Mouse (Mus musculus): ENCODE results near the gene Chchd3. TPM values are rescaled to one million over a fixed set of nuclear protein-coding genes. Genes with fewer than 3 reads are reported as not detected.

Chchd3 gene
- total RNA-seq, 2 experiments from 2014 or later, result 92.4 to 184 TPM

DNA sequence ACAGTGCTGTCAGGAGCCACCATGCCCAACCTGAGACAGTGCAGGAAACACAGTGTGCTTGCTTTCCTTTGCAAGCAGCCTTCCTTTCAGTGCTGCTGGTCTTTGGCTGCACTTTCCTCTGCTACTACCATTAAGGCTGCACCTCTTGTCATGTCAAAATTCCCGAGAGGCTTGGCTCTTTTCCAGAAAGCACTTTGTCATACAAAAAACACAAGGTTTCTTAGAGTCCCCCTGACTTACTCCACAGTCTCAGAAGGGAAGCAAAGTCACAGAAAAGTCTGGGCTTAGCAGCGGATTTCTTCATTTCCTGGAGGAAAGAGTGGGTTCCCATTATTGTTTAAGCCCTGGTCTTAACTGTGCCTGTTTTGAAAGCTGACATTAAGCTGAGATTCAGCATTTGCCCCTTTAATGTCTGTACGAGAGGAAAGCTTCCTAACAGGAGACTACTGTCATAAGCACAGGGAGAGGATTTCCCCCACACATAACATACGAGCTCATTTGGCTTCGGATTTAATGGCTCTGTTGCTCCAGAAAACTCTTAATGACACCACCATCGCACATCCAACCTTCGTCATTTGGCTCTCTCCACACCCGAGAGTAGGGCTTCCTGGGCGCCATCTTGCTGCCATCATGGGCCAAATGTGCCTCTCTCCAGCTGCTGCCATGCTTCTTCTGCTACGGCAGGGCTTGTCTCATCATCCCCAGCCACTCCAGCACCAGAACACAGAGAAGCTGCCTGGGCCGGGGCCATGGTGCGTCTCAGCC, 236.0 kb downstream of the Chchd3 start:
- no peak for ATAC-seq (replicated peaks; ENCODE audit: poor library complexity, severe bottlenecking)

DNA sequence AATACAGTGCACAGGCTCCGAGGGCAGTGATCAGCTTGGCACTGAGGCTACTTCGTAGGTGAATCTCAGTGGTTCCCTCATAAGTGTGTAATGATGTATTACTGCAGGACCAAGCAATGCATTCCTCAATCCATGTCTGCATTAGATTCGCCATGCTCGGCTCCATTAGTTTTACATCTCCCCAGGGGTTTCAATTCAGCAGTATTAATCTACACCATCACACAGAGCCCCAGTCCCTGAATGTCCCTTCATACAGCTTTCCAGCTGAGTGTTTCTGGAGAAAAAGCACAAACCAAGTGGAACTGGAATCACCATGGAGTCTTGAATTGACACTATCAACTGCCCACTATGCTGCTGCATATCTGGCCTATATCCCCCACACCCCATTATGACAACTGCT, 241.1 kb downstream of the Chchd3 start:
- ATAC-seq (replicated peaks; ENCODE audit: poor library complexity, severe bottlenecking), result no peak

DNA sequence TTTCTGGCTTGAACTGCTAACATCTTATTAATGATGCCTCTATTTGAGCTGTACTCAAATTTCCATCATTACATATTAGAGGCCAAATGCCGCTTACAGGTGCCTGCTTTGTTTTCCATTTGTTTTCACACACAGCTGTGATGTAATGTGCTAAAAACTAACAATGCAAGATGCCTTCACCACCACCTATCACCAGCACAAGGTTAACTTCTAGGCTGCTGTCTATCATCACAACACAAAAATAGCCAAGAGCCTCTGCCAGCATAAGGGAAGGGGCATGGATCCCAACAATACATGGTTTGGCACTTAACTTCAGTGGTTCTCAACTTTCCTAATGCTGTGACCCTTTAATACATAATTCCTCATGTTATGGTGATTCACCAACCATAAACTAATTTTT, 251.3 kb downstream of the Chchd3 start:
- no peak for ATAC-seq (replicated peaks; ENCODE audit: poor library complexity, severe bottlenecking)

DNA sequence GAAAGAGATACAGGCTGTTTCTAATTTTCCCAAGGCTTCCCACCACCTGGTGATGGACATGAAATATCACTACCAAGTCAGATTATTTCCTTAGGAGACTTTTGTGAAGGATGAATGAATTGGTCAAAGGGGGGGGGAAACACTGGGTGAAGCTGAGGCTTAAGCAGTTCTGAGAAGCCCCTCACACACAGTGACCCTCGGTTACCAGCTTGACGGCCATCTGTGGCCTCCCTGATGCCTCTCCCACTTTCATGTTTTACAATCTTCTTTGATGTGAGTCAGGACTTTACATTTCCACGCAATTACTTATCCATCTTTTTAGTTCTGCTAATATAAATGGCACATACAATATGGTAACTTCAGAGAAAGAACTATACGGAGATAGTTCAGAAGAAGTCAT, 252.3 kb downstream of the Chchd3 start:
- no peak for ATAC-seq (replicated peaks; ENCODE audit: poor library complexity, severe bottlenecking)

DNA sequence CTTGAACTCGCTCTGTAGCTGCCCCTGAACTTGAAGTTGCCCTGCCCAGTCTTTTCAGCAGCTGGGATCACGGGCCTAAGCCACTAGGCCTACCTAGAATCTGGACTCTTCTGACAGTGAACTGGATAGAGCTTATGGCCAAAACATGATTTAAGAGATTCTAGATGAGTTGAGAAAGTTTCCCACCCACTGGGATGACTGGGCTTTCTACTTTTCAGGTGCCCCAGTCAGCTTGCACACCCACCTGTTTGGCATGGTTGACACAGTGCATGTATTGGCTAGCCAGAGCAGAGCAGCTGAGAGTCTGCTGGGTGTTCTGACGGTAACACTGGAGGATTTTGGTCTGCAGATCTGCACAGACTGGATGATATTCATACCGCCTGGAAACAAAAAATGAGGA, 256.4 kb downstream of the Chchd3 start:
- no peak for ATAC-seq (replicated peaks; ENCODE audit: poor library complexity, severe bottlenecking)

DNA sequence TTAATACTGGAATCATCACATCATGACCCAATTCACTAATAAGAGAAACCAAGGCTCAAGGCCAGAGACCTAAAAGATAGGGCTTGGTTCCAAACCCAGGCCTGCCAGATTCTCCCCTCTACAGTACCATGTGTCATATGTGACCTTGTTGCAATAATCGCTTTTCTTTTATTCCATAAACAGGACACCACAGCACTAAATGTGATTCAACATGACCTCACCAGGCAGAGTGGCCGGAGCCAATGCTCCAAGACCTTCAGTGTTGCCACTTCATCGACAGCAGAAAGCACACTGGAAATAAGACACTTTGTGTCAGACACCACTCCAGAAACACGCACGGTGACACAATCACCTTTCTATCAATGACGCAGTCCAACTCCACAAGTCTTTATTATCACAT, 258.3 kb downstream of the Chchd3 start:
- ATAC-seq (replicated peaks; ENCODE audit: poor library complexity, severe bottlenecking), result no peak

GRCm38 (mm10) chr6:32797525-32797924, 262.5 kb downstream of the Chchd3 start:
- ATAC-seq (replicated peaks; ENCODE audit: poor library complexity, severe bottlenecking), result no peak

- ATAC-seq (replicated peaks; ENCODE audit: poor library complexity, severe bottlenecking), result no peak
These were observed 264.2 kb downstream of the Chchd3 start for GRCm38 (mm10) chr6:32795653-32796500.

- ATAC-seq (replicated peaks; ENCODE audit: poor library complexity, severe bottlenecking), result no peak
These were observed 266.5 kb downstream of the Chchd3 start for GRCm38 (mm10) chr6:32793575-32793974.

DNA sequence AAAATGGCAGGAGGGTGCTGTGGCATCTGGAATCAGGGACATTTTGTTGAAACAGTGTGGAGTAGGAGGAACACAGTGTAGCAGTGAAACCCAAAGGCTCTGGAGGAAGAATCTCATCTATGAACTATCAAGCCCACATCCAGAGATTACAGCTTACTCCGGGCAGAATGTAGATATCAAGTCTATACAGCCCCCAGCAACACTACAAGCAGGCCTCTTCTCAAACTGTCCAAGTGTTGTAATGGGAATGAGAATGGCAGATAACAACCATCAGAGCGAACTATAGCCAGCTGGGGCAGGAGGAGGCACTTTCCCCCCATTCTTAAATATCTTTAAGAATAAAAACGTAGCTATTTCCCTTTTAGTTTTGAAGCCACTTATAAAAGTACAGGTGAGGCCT, 266.9 kb downstream of the Chchd3 start:
- ATAC-seq (replicated peaks; ENCODE audit: poor library complexity, severe bottlenecking), result no peak

DNA sequence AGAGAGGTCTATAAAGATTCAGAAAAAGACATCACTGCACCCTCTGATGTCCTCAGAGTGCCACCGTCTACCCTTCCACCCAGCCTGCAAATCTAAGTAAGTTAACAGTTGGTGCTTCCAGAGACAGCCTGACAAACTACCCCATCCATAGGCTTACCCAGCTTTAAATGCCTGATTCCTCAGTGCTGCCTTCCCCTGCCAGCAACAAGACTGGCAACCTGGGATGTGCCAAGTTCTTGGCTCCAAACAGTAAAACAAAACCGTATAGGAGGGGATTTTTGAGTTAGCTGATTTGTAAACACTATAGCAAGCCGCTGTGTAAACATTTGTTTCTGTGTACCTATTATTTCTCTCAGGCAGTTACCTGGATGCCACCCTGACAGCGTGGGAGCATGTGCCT, 269.6 kb downstream of the Chchd3 start:
- no peak for ATAC-seq (replicated peaks; ENCODE audit: poor library complexity, severe bottlenecking)

DNA sequence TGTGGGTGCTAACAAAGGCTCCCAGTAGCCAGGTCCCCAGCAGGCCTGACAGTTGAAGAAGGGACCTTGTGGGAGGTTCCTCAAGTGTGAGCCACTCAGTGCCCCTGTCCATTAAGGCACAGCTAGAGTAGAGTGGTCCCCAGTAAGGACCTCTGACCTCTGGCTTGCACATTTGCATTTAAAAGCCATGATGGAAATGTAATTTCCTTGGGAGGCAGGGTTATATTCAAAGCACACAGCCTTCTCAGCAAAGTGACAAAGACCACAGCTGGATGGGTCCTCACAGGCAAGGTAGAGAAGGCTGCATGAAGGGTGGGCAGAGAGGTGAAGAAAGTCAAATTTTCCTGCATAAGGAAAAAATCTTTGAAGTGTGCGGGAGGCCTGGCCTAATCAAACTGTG, 272.7 kb downstream of the Chchd3 start:
- ATAC-seq (replicated peaks; ENCODE audit: poor library complexity, severe bottlenecking), result no peak

GRCm38 (mm10) chr6:32786196-32786595, 273.9 kb downstream of the Chchd3 start:
- ATAC-seq (replicated peaks; ENCODE audit: poor library complexity, severe bottlenecking), result no peak

DNA sequence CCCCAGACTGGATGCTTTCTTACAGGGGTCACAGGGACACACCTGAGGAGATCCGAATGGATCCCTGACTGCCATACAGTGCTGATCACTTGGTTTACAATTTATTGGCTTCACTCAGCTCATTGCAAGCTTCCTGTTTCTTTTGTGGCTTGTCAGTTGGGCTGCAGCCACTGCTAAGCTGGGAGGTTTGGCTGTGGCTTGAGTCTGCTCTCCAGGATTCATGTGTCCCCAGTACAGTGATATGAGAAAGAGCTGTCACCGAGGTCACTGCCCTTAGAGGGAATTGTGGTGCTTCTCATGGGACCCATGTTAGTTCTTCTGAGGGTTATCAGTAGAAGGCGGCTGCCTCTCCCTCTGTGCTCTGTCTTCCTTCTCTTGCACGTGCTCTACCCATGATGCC, 277.0 kb downstream of the Chchd3 start:
- ATAC-seq (replicated peaks; ENCODE audit: poor library complexity, severe bottlenecking), result peak; percentile 39; the same call in 1 of the 2 replicates

DNA sequence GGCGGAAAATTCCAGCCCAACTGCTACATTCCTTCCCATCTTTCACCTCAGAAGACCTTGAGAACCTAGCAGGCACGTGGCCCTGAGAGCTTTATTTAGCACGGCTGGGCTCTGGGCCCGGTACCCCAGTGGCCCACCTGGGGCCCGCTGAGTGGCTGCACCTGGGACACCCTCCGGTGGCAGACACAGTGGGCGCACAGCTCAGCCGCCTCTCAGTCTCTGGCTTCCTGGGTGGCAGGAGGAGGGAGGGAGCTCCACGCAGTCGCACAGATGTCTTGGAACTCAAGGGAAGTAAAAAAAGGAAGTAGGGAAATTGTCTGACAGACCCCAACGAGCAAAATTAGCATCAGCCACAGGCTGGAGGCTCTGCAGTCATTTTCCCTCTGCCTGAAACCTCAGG, 279.5 kb downstream of the Chchd3 start:
- peak; percentile 95 for ATAC-seq (replicated peaks; ENCODE audit: poor library complexity, severe bottlenecking)

DNA sequence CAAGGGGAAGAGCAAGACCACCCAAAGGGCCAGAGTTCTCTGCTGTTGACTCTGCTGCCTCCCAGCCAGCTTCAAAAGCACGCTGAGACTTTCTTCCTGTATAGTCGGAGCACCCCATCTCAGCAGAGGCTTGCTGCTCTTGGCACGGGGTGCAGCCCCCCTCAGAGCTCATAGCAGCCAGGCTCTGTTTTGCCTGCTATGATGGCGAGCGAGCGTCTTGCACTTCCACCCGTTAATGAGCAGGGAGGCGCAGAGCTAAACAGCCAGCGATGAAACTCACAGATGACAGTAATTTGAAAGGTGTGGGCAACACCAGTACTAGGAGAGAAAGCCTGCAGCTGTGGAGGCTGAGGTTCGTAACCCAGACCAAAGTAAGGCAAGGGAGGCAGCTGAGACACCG, 283.7 kb downstream of the Chchd3 start:
- ATAC-seq (replicated peaks; ENCODE audit: poor library complexity, severe bottlenecking), result no peak

DNA sequence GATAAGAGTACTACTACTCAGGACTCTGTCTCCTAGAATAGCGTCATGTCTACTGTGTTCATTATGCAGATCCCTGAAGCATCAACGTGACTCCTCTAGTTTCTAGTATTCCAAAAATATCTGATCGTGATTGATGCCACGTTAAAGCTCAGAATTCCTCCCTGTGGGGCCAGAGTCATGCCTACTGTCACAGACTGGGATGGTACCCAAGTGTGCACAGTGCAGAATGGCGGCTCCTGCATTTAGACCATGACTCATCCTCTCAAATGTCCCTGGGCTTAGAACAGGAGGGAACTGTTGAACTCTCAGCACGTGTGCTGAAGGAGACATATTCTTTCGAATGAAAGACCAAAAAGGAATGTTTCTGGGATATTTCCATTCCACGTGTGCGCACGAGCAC, 305.5 kb downstream of the Chchd3 start:
- ATAC-seq (replicated peaks; ENCODE audit: poor library complexity, severe bottlenecking), result no peak

GRCm38 (mm10) chr6:32749821-32750220, 310.2 kb downstream of the Chchd3 start:
- no peak for ATAC-seq (replicated peaks; ENCODE audit: poor library complexity, severe bottlenecking)

DNA sequence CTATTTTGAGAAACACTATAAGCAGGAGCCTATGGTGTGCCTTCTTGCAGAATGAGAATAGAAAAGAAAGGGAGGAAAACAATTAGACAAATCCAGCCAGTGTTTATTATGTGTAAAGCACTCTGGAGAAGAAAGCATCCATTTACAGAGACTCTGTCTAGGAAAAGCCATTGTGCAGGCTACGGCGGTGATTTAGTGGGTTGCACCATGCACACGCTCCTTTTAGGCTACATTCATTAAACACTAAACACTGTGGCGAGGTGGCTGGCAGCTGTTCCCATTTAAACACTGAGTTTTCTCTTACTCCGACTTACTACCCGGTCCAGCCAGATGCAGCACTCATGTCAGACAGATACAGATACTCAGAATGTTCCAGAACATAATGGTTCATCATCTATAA, 311.3 kb downstream of the Chchd3 start:
- no peak for ATAC-seq (replicated peaks; ENCODE audit: poor library complexity, severe bottlenecking)

- ATAC-seq (replicated peaks; ENCODE audit: poor library complexity, severe bottlenecking), result no peak
These were observed 312.7 kb downstream of the Chchd3 start for GRCm38 (mm10) chr6:32747333-32747732.

Data from granulocyte monocyte progenitor cell, adult 5-6 weeks (primary cell).